Mouse (Mus musculus) adrenal gland, adult 2 months (tissue): ENCODE data around the gene Mapkapk2. TPM values are rescaled to one million over a fixed set of nuclear protein-coding genes. Genes with fewer than 3 reads are reported as not detected.

Source experiments
- DNase-seq: peaks from one replicate; pipeline ENCODE4 v3.0.0; 2021
- polyA plus RNA-seq: library from polyadenylated mRNA; depleted of rRNA; stranded (reverse); fragments of >200 nt; gene quantifications from 2 replicates; pipeline ENCODE4 v1.2.3, GENCODE M21; 2012; rRNA removed
- total RNA-seq, 2 experiments: library from RNA; stranded (reverse); gene quantifications; 2 replicates each; pipeline ENCODE4 v1.2.3; 2021

Mapkapk2 gene
- total and polyA plus RNA-seq, 3 experiments = 130 to 176 (median 161) TPM

DNA sequence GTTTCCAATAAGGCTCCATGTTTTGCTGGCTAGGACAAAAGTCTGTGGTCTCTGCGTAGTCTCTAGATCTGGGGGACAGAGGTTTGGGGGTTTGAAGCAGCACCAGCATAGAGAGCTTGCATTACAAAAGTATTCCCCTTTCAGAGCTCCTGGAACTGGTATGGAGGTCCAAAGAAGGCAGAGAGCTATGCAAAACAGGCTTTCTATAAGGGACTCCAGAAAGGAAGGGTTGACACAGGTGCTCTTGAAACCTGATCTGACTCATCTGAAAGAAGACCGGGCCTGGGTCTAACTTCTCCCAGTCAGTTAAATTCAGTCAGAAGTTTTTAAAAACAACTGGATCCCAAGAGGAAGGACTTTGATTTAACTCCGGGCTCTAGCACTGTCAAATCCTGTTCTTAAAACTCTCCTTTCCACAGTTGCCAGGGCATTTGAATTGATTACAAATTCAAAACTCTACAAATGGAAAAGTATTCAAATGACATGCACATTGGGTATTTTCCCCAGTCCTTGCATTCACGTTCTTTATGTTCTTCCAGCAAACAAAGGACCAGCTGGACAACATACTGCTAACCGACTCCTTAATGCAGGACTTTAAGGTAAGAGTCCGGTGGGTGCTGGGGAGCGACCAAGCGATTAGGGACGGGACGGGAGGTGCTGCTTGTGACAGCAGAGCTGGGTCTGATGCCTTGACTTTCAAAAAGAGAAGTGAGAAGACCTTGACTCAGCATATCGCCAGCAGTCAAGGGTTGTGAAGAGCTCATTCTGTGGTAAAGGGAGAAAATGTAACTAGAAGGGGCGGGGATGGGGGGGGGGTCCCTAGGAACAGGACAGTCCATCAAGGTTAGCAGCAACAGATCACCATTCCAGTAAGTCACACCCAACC, 77.0 kb downstream of the Mapkapk2 start:
- DNase-seq = no peak

DNA sequence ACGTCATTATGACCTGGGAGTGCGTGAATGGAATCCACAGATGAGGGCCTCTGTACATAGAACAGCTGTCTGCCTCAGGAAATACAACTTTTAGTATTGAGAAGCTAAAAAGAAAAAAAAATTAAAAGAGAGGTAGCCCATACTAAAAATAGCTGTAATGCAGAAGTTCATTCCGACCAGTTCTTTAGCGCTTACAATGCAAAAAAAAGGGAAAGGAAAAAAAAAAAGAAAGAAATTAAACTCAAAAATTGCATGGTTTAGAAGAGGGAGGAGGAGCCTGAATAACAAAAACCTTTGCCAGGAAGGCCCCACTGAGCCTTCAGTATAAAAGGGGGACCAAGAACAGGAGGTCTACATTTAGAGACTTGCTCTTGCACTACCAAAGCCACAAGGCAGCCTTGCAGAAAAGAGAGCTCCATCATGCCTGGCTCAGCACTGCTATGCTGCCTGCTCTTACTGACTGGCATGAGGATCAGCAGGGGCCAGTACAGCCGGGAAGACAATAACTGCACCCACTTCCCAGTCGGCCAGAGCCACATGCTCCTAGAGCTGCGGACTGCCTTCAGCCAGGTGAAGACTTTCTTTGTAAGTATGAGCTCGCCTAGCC, 78.0 kb downstream of the Mapkapk2 start, which contains the start of gene Il10:
TSS of gene Il10 (plus strand) at position 354 of the 607 bp plus-strand sequence.
- no peak for DNase-seq

DNA sequence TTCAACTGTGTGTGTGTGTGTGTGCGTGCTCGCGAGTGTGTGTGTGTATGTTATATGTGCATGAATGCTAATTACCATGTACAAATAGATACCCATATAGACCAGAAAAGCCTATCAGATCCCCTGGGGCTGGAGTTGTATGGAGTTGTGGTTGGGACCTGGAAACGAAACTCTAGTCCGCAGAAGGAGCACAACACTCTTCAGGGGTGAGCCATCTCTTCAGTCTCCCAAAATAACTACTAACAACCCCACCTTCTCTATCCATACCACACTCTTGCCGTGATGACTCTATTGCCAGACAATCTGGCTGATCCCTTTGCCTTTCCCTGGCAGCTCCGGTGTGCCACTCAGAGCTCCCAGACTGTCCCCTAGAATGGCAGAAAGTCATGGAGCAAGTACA, 81.7 kb downstream of the Mapkapk2 start:
- no peak for DNase-seq

DNA sequence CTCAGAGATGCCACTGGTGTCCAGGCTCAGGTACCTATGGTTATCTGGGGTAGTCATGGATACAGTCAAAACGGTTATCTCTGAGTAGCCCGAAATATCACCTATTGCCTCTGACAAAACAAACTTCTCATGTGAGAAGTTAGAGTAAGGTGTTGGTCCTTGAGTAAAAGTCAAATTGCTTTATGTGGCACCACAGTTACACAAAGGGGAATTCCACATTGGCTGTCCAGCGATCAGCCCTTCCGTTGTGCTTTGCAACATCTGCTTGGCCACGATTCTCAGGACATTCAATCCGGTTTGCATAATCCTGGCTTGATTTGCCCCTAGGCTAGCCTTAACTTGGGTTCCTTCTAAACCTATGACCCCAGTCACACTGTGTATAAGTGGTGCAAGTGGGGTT, 82.3 kb downstream of the Mapkapk2 start:
- DNase-seq = no peak

DNA sequence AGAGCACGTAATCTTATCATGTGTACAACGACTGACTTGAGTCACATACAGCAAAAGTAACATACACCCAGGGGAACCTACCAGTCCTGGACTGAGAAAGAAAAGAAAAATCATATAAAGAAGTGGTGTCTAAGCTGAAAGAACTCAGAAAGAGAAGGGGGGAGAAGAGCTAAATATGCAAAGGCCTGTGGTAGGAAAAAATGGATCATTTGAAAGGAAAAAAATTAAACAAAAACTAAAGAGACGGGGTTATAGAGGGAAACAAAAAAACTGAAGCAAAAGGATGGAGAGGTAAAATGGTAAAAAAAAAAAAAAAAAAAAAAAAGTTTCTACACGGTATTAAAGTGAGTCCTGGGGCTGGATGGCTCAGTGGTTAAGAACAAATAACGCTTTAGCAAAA, 83.7 kb downstream of the Mapkapk2 start:
- no peak for DNase-seq

DNA sequence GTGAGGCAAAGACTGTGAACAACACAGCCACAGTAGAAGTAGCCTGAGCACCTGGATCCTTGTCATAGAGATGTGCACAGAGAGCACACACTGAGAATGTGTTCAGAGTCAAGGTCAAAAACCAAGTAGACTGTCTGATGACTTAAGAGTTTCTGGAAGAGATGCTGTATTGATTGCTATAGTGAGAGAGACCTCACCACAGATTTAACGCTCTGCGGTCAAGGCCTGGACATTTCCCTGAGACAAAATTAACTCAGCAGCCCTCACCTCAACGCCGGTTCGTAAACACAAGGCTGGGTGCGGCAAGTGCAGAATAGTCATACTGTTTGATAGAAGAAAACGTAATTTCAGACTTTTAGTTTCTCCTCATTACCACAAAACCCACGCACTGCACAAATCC, 85.1 kb downstream of the Mapkapk2 start:
- no peak for DNase-seq

DNA sequence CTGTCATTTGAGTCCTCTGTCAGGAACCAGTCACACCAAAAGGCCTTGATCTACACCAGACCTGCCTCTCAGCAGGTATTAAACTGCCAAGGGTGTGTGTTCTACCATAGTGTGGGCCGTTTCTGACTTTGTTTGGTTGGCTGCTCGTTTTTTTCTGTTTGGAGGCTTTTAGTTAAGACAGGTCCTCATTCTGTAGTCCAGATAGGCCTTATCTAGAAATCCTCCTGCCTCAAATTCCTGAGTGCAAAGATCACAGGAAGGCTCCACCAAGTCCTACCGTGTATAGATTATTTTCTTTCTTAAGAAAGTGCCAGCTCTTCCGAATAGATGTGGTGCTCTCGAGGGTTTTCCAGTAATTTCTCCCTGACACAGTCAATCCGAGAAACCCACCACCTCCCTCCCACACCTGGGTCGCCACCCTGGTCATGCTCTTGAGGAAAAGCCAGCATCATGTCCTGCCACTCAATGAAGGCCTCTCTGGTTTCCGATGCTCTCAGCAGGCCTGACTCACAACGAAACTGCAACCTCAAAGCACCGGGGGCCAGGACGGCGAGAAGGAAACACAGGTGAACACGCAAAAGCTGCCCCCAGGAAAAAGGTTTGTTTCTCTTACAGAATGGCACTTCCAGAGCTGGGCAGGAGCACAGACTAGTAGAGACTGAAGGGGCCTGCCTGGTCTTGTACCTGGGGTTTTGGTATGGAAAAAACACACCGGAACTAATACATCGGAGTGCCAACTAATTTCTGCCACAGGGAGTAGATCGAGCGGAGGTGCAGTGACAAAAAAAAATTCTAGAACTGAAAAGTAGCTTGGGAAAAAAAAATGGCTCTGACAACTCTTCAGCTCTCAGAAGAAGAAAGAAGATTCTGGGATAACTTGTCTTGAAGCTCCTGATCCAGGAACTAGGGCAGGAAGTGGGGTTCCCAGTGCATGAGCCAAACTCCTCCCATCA, 87.1 kb downstream of the Mapkapk2 start:
- no peak for DNase-seq

DNA sequence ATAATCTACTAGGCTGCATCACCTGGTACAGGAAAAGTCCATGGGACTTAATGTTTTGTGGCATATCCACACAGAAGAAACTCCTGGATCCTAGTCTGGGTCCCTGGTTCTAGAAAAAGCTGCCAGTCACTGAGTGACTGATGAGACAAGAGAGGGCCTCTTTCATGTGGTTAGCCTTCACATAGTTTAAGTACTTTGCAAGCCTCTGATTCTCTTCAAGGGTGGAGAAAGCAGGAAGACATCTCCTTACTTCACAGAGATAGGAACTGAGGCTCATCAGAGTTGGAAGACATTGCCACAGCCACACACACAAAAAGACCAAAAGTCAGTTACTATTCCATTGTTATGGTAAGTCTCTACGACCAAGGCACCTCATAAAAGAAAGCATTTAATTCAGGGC, 91.6 kb downstream of the Mapkapk2 start:
- DNase-seq = no peak

Other genes starting within 250 kb of the Mapkapk2 start
- 1 to 10 TPM in 1 of 2 experiments, not detected in 1; 1.0 TPM for gene Fcmr, start 232.2 kb downstream of the Mapkapk2 start, total RNA-seq
- gene Fcmr, start 232.2 kb downstream of the Mapkapk2 start, polyA plus RNA-seq = 0.41 and 1.4 TPM in 2 replicates
- not detected for gene Il24, start 210.4 kb downstream of the Mapkapk2 start, total RNA-seq
- gene Il24, start 210.4 kb downstream of the Mapkapk2 start, polyA plus RNA-seq = not detected in 2 replicates
- gene Il20, start 186.4 kb downstream of the Mapkapk2 start, total RNA-seq = not detected
- not detected in 2 replicates for gene Il20, start 186.4 kb downstream of the Mapkapk2 start, polyA plus RNA-seq
- gene Il19, start 157.7 kb downstream of the Mapkapk2 start, total RNA-seq = not detected
- not detected in 2 replicates for gene Il19, start 157.7 kb downstream of the Mapkapk2 start, polyA plus RNA-seq
- not detected for gene Il10, start 78.0 kb downstream of the Mapkapk2 start, total RNA-seq
- not detected in 2 replicates for gene Il10, start 78.0 kb downstream of the Mapkapk2 start, polyA plus RNA-seq
- gene Dyrk3, start 40.5 kb upstream of the Mapkapk2 start, total RNA-seq = 1 to 10 TPM; 5.6 to 7.3 TPM
- 2.3 and 3.2 TPM in 2 replicates for gene Dyrk3, start 40.5 kb upstream of the Mapkapk2 start, polyA plus RNA-seq
- 10 to 100 TPM; 40.0 to 41.8 TPM for gene Eif2d, start 55.4 kb upstream of the Mapkapk2 start, total RNA-seq
- 27.5 and 29.7 TPM in 2 replicates for gene Eif2d, start 55.4 kb upstream of the Mapkapk2 start, polyA plus RNA-seq
- 10 to 100 TPM in 1 of 2 experiments, 1 to 10 TPM in 1; 8.6 to 13.0 TPM for gene Rassf5, start 147.4 kb upstream of the Mapkapk2 start, total RNA-seq
- 25.7 and 39.3 TPM in 2 replicates for gene Rassf5, start 147.4 kb upstream of the Mapkapk2 start, polyA plus RNA-seq
- 10 to 100 TPM; 10.7 to 14.1 TPM for gene Ikbke, start 181.8 kb upstream of the Mapkapk2 start, total RNA-seq
- gene Ikbke, start 181.8 kb upstream of the Mapkapk2 start, polyA plus RNA-seq = 11.1 and 15.2 TPM in 2 replicates